Mouse (Mus musculus) forebrain, embryonic 10.5 days (tissue): Measurements from ENCODE around the gene Tvp23a. TPM values are rescaled to one million over a fixed set of nuclear protein-coding genes. Genes with fewer than 3 reads are reported as not detected.

ENCODE experiments used
- DNase-seq: peaks from one replicate; pipeline ENCODE4 v3.0.0-alpha.2; 2017; ENCODE audit warnings: low spot score; ENCODE audit errors: extremely low spot score
- H3K27ac ChIP-seq: fragments of 300-500 bp; sonication (generic); 2 replicates; pipeline ENCODE4 v1.5.1; 2016; ENCODE audit warnings: mild to moderate bottlenecking
- H3K27me3 ChIP-seq: fragments of 300-500 bp; sonication (generic); 2 replicates; pipeline ENCODE4 v1.6.1; 2016; ENCODE audit warnings: mild to moderate bottlenecking; ENCODE audit not compliant: poor library complexity, severe bottlenecking
- H3K36me3 ChIP-seq: fragments of 300-500 bp; sonication (generic); replicated peaks from 2 replicates; pipeline ENCODE4 v1.6.1; 2016; ENCODE audit warnings: mild to moderate bottlenecking, moderate library complexity
- H3K4me1 ChIP-seq: fragments of 300-500 bp; sonication (generic); 2 replicates; pipeline ENCODE4 v1.6.1; 2016
- H3K4me3 ChIP-seq: fragments of 300-500 bp; sonication (generic); 2 replicates; pipeline ENCODE4 v1.5.1; 2016; ENCODE audit warnings: mild to moderate bottlenecking, moderate library complexity
- H3K9me3 ChIP-seq: fragments of 300-500 bp; sonication (generic); 2 replicates; pipeline ENCODE4 v1.6.1; 2016; ENCODE audit warnings: mild to moderate bottlenecking, moderate library complexity
- WGBS: fragments of 180-500 bp; shearing (Covaris S2); methylation state at CpG from one replicate; pipeline ENCODE4 v1.1.7; 2016; 5-methylcytosine and 5-hydroxymethylcytosine counted together
- polyA plus RNA-seq: library from polyadenylated mRNA; unstranded; fragments of >200 nt; fragmentation: Nextera tagmentation; extraction: Ambion mirVana; gene quantifications from 2 replicates; pipeline ENCODE4 v1.2.1, GENCODE M21; 2016

Gene Tvp23a
- polyA plus RNA-seq, 1 experiment from 2014 or later: 20.5 TPM

- Histone ChIP-seq H3K36me3 (no peaks in the 10 kb centered on the region), H3K27ac (peak overlapping the region; percentile 72), H3K27me3 (peaks cover 7% of the 10 kb centered on the region), H3K4me1 (peaks cover 24% of the 10 kb centered on the region), H3K9me3 (no peaks in the 10 kb centered on the region), H3K4me3 (peak overlapping the region; percentile 41)
- DNase-seq: peak; percentile 66
- WGBS: 20% methylated on average over 13 of the region's 13 CpGs
Measured at GRCm38 (mm10) chr16:10374254-10375011, 72.7 kb downstream of the Tvp23a start.

DNA sequence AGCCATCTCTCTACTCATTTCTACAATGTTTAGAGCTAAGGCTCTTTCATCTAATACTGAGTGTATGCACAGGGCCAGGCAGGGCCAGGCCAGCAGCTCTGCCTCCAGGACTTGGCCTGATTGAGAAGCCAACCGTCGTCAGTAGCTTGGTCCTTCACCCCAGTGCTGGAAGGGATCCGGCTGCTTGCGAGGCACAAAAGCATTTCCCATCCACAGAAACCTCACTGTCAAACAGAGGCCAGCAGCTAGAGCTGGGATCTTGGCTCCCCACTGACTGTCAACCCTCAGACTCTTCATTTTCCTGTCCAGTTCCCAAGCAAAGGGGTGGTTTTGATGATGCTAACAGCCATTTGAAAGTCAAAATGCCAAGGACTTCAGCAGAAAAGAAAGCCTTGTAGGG is 74.8 kb downstream of the Tvp23a start:
- H3K27ac ChIP-seq: no peak overlapping the region
- no peak for DNase-seq
- H3K4me3 ChIP-seq: no peak overlapping the region
- no peaks in the 10 kb centered on the region for H3K9me3 ChIP-seq
- peaks cover 7% of the 10 kb centered on the region for H3K27me3 ChIP-seq
- no peaks in the 10 kb centered on the region for H3K36me3 ChIP-seq
- peaks cover 30% of the 10 kb centered on the region for H3K4me1 ChIP-seq
- WGBS: 81% methylated on average over 4 of the region's 4 CpGs

Other genes with a start within 250 kb of the Tvp23a start
- 2.1 and 2.2 TPM in 2 replicates for gene Emp2, start 133.4 kb downstream of the Tvp23a start, polyA plus RNA-seq
- 0.10 TPM in 1 of 2 replicates, not detected in the other for gene Tekt5, start 51.9 kb downstream of the Tvp23a start, polyA plus RNA-seq
- 80.9 and 81.3 TPM in 2 replicates for gene Nubp1, start 35.4 kb downstream of the Tvp23a start, polyA plus RNA-seq
- gene Ciita, start 32.7 kb upstream of the Tvp23a start, polyA plus RNA-seq: 0.10 TPM in 2 replicates
- 14.1 and 14.6 TPM in 2 replicates for gene Dexi, start 95.7 kb upstream of the Tvp23a start, polyA plus RNA-seq
- 26.0 and 29.7 TPM in 2 replicates for gene Clec16a, start 98.0 kb upstream of the Tvp23a start, polyA plus RNA-seq